In genomic region chr8:124267206-124267605, GRCm38 (mm10) we compare ENCODE assay signal across 14 mouse cellular contexts.
"Had no signal": no experiment of that assay in that cellular context is flagged by ENCODE, and none has a peak within 500 bp of the region (broad histone marks: within the 10 kb centered on the region; RNA-seq: fewer than 3 reads in every experiment).

No protein-coding gene starts in this region.

- H3K9ac ChIP-seq: intestine, embryonic 15.5 days; liver, embryonic 13.5 days; lung, embryonic 14.5 days had no signal

- ATAC-seq: intestine, embryonic 15.5 days; lung, postnatal 0 days had no signal

- H3K9me3 ChIP-seq: intestine, embryonic 15.5 days; liver, embryonic 13.5 days had no signal

- H3K4me2 ChIP-seq: intestine, embryonic 15.5 days; liver, embryonic 13.5 days; lung, embryonic 14.5 days; midbrain, embryonic 11.5 days had no signal

- H3K4me3 ChIP-seq: intestine, embryonic 15.5 days; left cerebral cortex, adult 2 months; liver, embryonic 13.5 days had no signal

- H3K27ac ChIP-seq: intestine, embryonic 15.5 days; kidney, postnatal 0 days; left cerebral cortex, adult 2 months; liver, embryonic 13.5 days; macrophage had no signal

- H3K36me3 ChIP-seq: intestine, embryonic 15.5 days had no signal

- DNase-seq: kidney, adult 11 months; kidney, adult 9 months; kidney, postnatal 25 days; layer of hippocampus, postnatal 36 days; liver, embryonic 13.5 days; lung, embryonic 14.5 days; midbrain, embryonic 14.5 days; thymus, postnatal 25 days had no signal

- H3K27me3 ChIP-seq: intestine, embryonic 15.5 days; liver, embryonic 13.5 days had no signal
